Mouse (Mus musculus) CH12.LX (cell line): ENCODE data around the gene Trappc12. TPM values are rescaled to one million over a fixed set of nuclear protein-coding genes. Genes with fewer than 3 reads are reported as not detected.

Experiments
- DNase-seq: peaks from one replicate; pipeline ENCODE4 v3.0.0-alpha.2; 2013; ENCODE audit errors: extremely low read depth
- H3K27ac ChIP-seq: 2 replicates; pipeline ENCODE4 v1.5.1; 2012; ENCODE audit warnings: low read depth, mild to moderate bottlenecking, control low read depth, moderate library complexity; ENCODE audit not compliant: insufficient read depth
- H3K27me3 ChIP-seq: replicated peaks from 2 replicates; pipeline ENCODE3; 2012; ENCODE audit warnings: inconsistent platforms
- H3K36me3 ChIP-seq, 2 experiments: replicated peaks in 1 of 2; 2 replicates each; pipeline versions ENCODE3 to v1.6.1; 2012; ENCODE audit warnings: inconsistent platforms in 1 of 2, low read length in 1 of 2, mild to moderate bottlenecking in 1 of 2, mixed read lengths in 1 of 2, moderate library complexity in 1 of 2; ENCODE audit not compliant: control insufficient read depth in 1 of 2, insufficient read depth in 1 of 2
- H3K4me1 ChIP-seq, 2 experiments: 2 replicates each; pipeline ENCODE4 v1.6.1; 2012; ENCODE audit warnings: inconsistent platforms in 1 of 2, moderate library complexity in 1 of 2; ENCODE audit not compliant: insufficient read depth in 2 of 2, control insufficient read depth in 1 of 2
- H3K4me2 ChIP-seq: 2 replicates; pipeline ENCODE4 v1.6.1; 2012; ENCODE audit warnings: low read depth, mild to moderate bottlenecking, control low read depth; ENCODE audit not compliant: poor library complexity, insufficient read depth, severe bottlenecking
- H3K4me3 ChIP-seq, 3 experiments: fragments of 150-350 bp in 1 of 3; sonication (generic) in 1 of 3; replicated peaks in 1 of 3; 2 replicates each; pipeline versions ENCODE3 to v1.5.1; 2011 to 2012; ENCODE audit warnings: low read depth in 2 of 3, low read length in 2 of 3, mild to moderate bottlenecking in 2 of 3, moderate library complexity in 2 of 3, control low read depth in 1 of 3, improper control_type of control experiment in 1 of 3, inconsistent platforms in 1 of 3, mixed read lengths in 1 of 3; ENCODE audit not compliant: poor library complexity in 1 of 3
- H3K79me2 ChIP-seq: replicated peaks from 2 replicates; pipeline ENCODE4 v1.6.1; 2012; ENCODE audit warnings: mild to moderate bottlenecking, moderate library complexity; ENCODE audit not compliant: control insufficient read depth, poor library complexity, insufficient read depth, severe bottlenecking; ENCODE audit errors: extremely low read depth
- H3K9ac ChIP-seq: 2 replicates; pipeline ENCODE4 v1.6.1; 2012; ENCODE audit warnings: low read depth, mild to moderate bottlenecking, control low read depth, moderate library complexity; ENCODE audit not compliant: insufficient read depth
- H3K9me3 ChIP-seq: replicated peaks from 2 replicates; pipeline ENCODE3; 2012; ENCODE audit warnings: low read length, inconsistent platforms, mixed read lengths
- CHD2 ChIP-seq: IDR thresholded peaks from 2 replicates; pipeline ENCODE4 v1.6.1; 2011; ENCODE audit warnings: low read length, improper control_type of control experiment
- CTCF ChIP-seq, 2 experiments: IDR thresholded peaks in 1 of 2; conservative IDR thresholded peaks in 1 of 2; 2 replicates each; pipeline ENCODE4 v1.5.1; 2011 to 2012; ENCODE audit warnings: low read depth in 2 of 2, low read length in 2 of 2, improper control_type of control experiment in 1 of 2, inconsistent platforms in 1 of 2, mild to moderate bottlenecking in 1 of 2, moderate library complexity in 1 of 2
- ELF1 ChIP-seq: IDR thresholded peaks from 2 replicates; pipeline ENCODE4 v1.6.1; 2014; ENCODE audit warnings: low read depth, mild to moderate bottlenecking, inconsistent platforms, low read length, improper control_type of control experiment
- EP300 ChIP-seq: IDR thresholded peaks from 2 replicates; pipeline ENCODE4 v1.6.1; 2011; ENCODE audit warnings: low read length, improper control_type of control experiment
- GABPA ChIP-seq: IDR thresholded peaks from 2 replicates; pipeline ENCODE4 v1.6.1; 2012; ENCODE audit warnings: low read depth, low read length, improper control_type of control experiment, inconsistent platforms; ENCODE audit not compliant: insufficient replicate concordance
- HCFC1 ChIP-seq: IDR thresholded peaks from 2 replicates; pipeline ENCODE4 v1.6.1; 2012; ENCODE audit warnings: low read depth, mild to moderate bottlenecking, inconsistent platforms, low read length, improper control_type of control experiment
- MAFK ChIP-seq: IDR thresholded peaks from 2 replicates; pipeline ENCODE4 v1.6.1; 2011; ENCODE audit warnings: low read length, improper control_type of control experiment; ENCODE audit not compliant: insufficient replicate concordance
- MAX ChIP-seq: IDR thresholded peaks from 2 replicates; pipeline ENCODE4 v1.6.1; 2011; ENCODE audit warnings: low read length, improper control_type of control experiment
- MAZ ChIP-seq: IDR thresholded peaks from 2 replicates; pipeline ENCODE4 v1.6.1; 2012; ENCODE audit warnings: low read depth, mild to moderate bottlenecking, inconsistent platforms, low read length, improper control_type of control experiment, moderate library complexity
- MEF2A ChIP-seq: IDR thresholded peaks from 2 replicates; pipeline ENCODE4 v1.6.1; 2014; ENCODE audit warnings: low read depth, mild to moderate bottlenecking, inconsistent platforms, low read length, improper control_type of control experiment, borderline replicate concordance
- MXI1 ChIP-seq: IDR thresholded peaks from 2 replicates; pipeline ENCODE4 v1.6.1; 2011; ENCODE audit warnings: mild to moderate bottlenecking, low read depth, low read length, improper control_type of control experiment
- RCOR1 ChIP-seq: conservative IDR thresholded peaks from 2 replicates; pipeline ENCODE4 v1.6.1; 2012; ENCODE audit warnings: low read depth, mild to moderate bottlenecking, inconsistent platforms, low read length, improper control_type of control experiment
- SIN3A ChIP-seq: IDR thresholded peaks from 2 replicates; pipeline ENCODE4 v1.6.1; 2012; ENCODE audit warnings: low read length, improper control_type of control experiment, inconsistent platforms
- SMC3 ChIP-seq: IDR thresholded peaks from 2 replicates; pipeline ENCODE4 v1.6.1; 2011; ENCODE audit warnings: low read depth, low read length, improper control_type of control experiment
- TBP ChIP-seq: conservative IDR thresholded peaks from 2 replicates; pipeline ENCODE4 v1.6.1; 2011; ENCODE audit warnings: low read depth, low read length, improper control_type of control experiment
- USF1 ChIP-seq: IDR thresholded peaks from 2 replicates; pipeline ENCODE4 v1.6.1; 2014; ENCODE audit warnings: low read depth, mild to moderate bottlenecking, inconsistent platforms, low read length, improper control_type of control experiment
- ZC3H11A ChIP-seq: IDR thresholded peaks from 2 replicates; pipeline ENCODE4 v1.6.1; 2012; ENCODE audit warnings: low read depth, mild to moderate bottlenecking, inconsistent platforms, low read length, improper control_type of control experiment
- ZKSCAN1 ChIP-seq: IDR thresholded peaks from 2 replicates; pipeline ENCODE4 v1.6.1; 2012; ENCODE audit warnings: low read depth, inconsistent platforms, low read length, improper control_type of control experiment, borderline replicate concordance
- ZMIZ1 ChIP-seq: IDR thresholded peaks from 2 replicates; pipeline ENCODE4 v1.6.1; 2012; ENCODE audit warnings: low read depth, mild to moderate bottlenecking, inconsistent platforms, low read length, improper control_type of control experiment
- ZNF384 ChIP-seq: IDR thresholded peaks from 2 replicates; pipeline ENCODE4 v1.6.1; 2012; ENCODE audit warnings: low read depth, low read length, improper control_type of control experiment, inconsistent platforms
- dilution Hi-C: fragments of 300-500 bp; cut with MboI; formaldehyde crosslinking; loops from 2 replicates; pipeline ENCODE4 v1.14.3; 2020; ENCODE audit warnings: low sequenced_read_pairs; ENCODE audit not compliant: extremely low pct_unique_long_range_greater_than_20kb, extremely low pct_ligation_motif_present
- in situ Hi-C: fragments of 300-500 bp; cut with MboI; formaldehyde crosslinking; loops from 3 replicates; pipeline ENCODE4 v1.14.3; 2019; ENCODE audit warnings: low sequenced_read_pairs, low pct_ligation_motif_present, low pct_unique_long_range_greater_than_20kb, mixed read lengths
- polyA plus RNA-seq: library from polyadenylated mRNA; unstranded; fragments of >175 nt; gene quantifications from 2 replicates; pipeline ENCODE4 v1.2.1, GENCODE M21; 2012; ENCODE audit warnings: low read depth; ENCODE audit not compliant: insufficient read length
- total RNA-seq, 2 experiments: library from RNA; depleted of rRNA; stranded (reverse); fragments of 300-350 nt in 1 of 2; fragments of >200 nt in 1 of 2; gene quantifications; 2 replicates each; pipeline ENCODE4 v1.2.3; 2012 to 2014

Gene Trappc12
- total and polyA plus RNA-seq, 3 experiments = 26.7 to 33.9 (median 28.9) TPM

DNA sequence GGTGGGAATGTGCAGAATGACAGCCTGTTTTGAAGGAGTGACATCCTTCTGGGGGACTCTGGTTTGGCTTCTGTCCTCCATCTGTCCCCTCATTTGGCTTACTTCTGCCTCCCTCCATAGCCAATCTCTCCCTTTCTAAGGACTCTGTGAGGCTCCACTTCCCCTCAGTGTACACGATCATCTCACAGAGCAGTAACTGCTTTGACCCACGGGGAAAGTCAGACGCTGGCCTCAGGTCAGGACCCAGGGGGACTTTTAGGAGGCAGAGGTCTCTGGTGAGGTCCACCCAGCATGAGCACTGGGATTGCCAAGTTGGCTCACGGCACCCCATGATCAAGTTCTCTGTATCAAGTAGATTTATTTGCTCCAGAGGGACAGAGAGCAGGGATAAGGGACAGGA lies 42.1 kb downstream of the Trappc12 start:
- H3K36me3 ChIP-seq = peaks cover 52 to 88% of the 10 kb centered on the region in 2 experiments
- no peak overlapping the region for H3K27ac ChIP-seq
- no peak for TF ChIP-seq ZMIZ1
- in situ Hi-C loops = no loop called here
- H3K9me3 ChIP-seq = no peaks in the 10 kb centered on the region
- H3K9ac ChIP-seq = no peak overlapping the region
- peaks cover 6 to 34% of the 10 kb centered on the region in 2 experiments for H3K4me1 ChIP-seq
- no peak overlapping the region for H3K4me3 ChIP-seq
- no peak overlapping the region for H3K4me2 ChIP-seq
- DNase-seq = no peak
- dilution Hi-C loops = no loop called here
- H3K79me2 ChIP-seq = no peaks in the 10 kb centered on the region
- no peaks in the 10 kb centered on the region for H3K27me3 ChIP-seq

DNA sequence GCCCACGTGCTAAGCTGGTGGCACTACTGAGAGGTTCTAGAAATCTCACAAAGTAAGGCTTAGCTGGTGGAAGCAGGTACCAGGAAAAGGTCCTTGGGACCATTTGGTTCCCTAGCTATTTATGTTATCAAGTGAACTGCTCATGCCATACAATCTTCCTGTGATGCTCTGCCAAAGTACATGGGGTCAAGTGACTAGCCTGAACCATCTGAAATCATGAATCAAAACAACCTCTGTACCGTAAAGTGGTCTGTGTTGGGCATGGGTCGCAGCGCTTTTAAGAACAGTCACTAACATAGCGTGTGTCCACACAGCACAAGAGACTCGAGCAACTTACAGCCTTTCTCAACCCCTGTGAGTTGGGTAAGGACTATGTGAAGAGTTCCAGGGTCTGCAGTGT lies 45.1 kb downstream of the Trappc12 start:
- DNase-seq = no peak
- no peaks in the 10 kb centered on the region for H3K9me3 ChIP-seq
- no peak overlapping the region for H3K4me2 ChIP-seq
- H3K4me1 ChIP-seq = peaks cover 8 to 57% of the 10 kb centered on the region in 2 experiments
- TF ChIP-seq ZMIZ1 (no peak), ZKSCAN1 (no peak), HCFC1 (no peak), MAZ (no peak), RCOR1 (no peak), CTCF (conservative IDR thresholded peaks at IDR 0.05 in 1 of 2, IDR thresholded peaks at IDR 0.05 in 1 of 2; ENCODE audit: low read depth in 2 of 2, low read length in 2 of 2) (no peak), EP300 (no peak), GABPA (no peak), ZNF384 (no peak), CHD2 (no peak), MXI1 (no peak), TBP (no peak), MAX (no peak), USF1 (no peak), MEF2A (no peak), MAFK (no peak), SMC3 (no peak), ELF1 (no peak), SIN3A (no peak), ZC3H11A (no peak)
- H3K27me3 ChIP-seq = no peaks in the 10 kb centered on the region
- in situ Hi-C loops (no loop called here), dilution Hi-C loops (no loop called here)
- H3K9ac ChIP-seq = no peak overlapping the region
- H3K27ac ChIP-seq = no peak overlapping the region
- no peak overlapping the region for H3K4me3 ChIP-seq
- peaks cover 26 to 81% of the 10 kb centered on the region in 2 experiments for H3K36me3 ChIP-seq
- H3K79me2 ChIP-seq = no peaks in the 10 kb centered on the region
